Mouse (Mus musculus) neural tube, postnatal 0 days (tissue): ENCODE results near the gene Klhl25. TPM values are rescaled to one million over a fixed set of nuclear protein-coding genes. Genes with fewer than 3 reads are reported as not detected.

Experiments used
- polyA plus RNA-seq: library from polyadenylated mRNA; unstranded; fragments of >200 nt; fragmentation: Nextera tagmentation; extraction: Ambion mirVana; gene quantifications from 2 replicates; pipeline ENCODE4 v1.2.1, GENCODE M21; 2015

The Klhl25 gene
- 17.0 and 18.5 TPM in 2 replicates for polyA plus RNA-seq

DNA sequence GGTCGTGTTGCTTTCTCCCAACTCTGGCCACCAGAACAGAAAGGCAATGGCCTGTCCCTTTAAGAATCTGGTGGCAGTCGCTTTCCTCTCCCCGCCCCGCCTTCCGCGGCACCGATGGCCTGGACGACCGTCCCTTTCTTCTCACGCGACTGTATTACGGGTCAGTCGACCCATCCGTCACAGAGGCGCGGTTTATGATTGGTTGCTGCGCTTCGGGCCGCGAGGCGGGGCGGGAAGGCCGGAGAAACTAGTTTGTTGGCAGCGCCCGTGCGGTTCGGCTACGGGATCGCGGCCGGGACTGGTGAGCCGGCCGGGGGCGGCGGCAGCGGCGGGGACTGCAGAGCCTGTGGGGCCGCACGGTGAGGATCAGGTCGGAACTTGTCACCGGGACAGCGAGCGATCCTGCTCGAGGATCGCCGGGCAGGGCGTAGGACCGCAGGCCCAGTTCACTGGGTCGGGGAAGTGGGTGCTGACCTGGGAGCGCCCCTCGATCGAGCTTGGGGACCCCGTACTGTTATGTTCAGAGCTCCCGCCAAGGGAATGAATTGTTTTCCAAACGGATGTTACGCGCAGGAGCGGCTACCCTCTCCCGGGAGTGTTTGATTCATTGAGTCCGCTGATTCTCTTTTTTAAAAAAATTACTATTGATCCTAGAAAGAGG is at the start of gene Klhl25:
TSS of gene Klhl25 (plus strand) at position 196 of the 661 bp plus-strand sequence.

